Mouse (Mus musculus) embryonic stem cell, embryonic (primary cell): ENCODE measurements around the gene Lpcat1.

Source experiments
- CTCF ChIA-PET, 4 experiments: fragments of 300-600 bp in 2 of 4; fragments of 350-600 bp in 2 of 4; sonication (Branson Sonifier 250); formaldehyde crosslinking; loops; one replicate each; lab custom pipeline; 2022; ENCODE audit warnings: inconsistent platforms in 2 of 4; lab: Charles Lee
- POLR2A ChIA-PET, 4 experiments: fragments of 300-600 bp in 2 of 4; fragments of 350-600 bp in 2 of 4; sonication (Branson Sonifier 250); formaldehyde crosslinking; loops; one replicate each; lab custom pipeline; 2022; ENCODE audit warnings: antibody characterized with exemption in 4 of 4, inconsistent platforms in 1 of 4; lab: Charles Lee

The Lpcat1 gene

GRCm38 (mm10) chr13:73461551-73461950 is 5.4 kb upstream of the Lpcat1 start:
- ChIA-PET CTCF (no interaction called here), POLR2A (interaction anchor here in 2 of 4 experiments (1.0 to 1.2 kb wide), 3 partner anchors 8 to 42 kb away, joined by 3 read pairs; no protein-coding TSS in a partner anchor)

GRCm38 (mm10) chr13:73465156-73465555 is 1.8 kb upstream of the Lpcat1 start:
- ChIA-PET POLR2A (interaction anchor here in 3 of 4 experiments (1.1 to 4.1 kb wide), 4 partner anchors 10 to 134 kb away, joined by 3 to 25 read pairs (median 12); no protein-coding TSS in a partner anchor), CTCF (interaction anchor here in 2 of 4 experiments (0.6 to 1.1 kb wide), 2 partner anchors 40 to 52 kb away, joined by 3 read pairs; no protein-coding TSS in a partner anchor)

- CTCF ChIA-PET: interaction anchor here in 2 of 4 experiments (0.7 to 1.1 kb wide), 2 partner anchors 41 to 134 kb away, joined by 3 to 4 read pairs; no protein-coding TSS in a partner anchor
- POLR2A ChIA-PET: interaction anchor here (0.6 to 4.1 kb wide), 23 partner anchors 8 to 596 kb away, joined by 3 to 25 read pairs (median 4); partner anchors contain the start of genes Cep72 (in 1 of the 4) and Clptm1l (in 1 of the 4)
Measured at GRCm38 (mm10) chr13:73466411-73466810, 586 bp upstream of the Lpcat1 start.

- ChIA-PET CTCF (interaction anchor here in 2 of 4 experiments (0.6 to 1.1 kb wide), 2 partner anchors 123 to 252 kb away, joined by 3 read pairs; no protein-coding TSS in a partner anchor), POLR2A (interaction anchor here in 3 of 4 experiments (0.6 to 4.1 kb wide), 24 partner anchors 9 to 883 kb away, joined by 3 to 25 read pairs (median 5); partner anchors contain the start of genes Cep72 (in 1 of the 3) and Clptm1l (in 1 of the 3))
Measured at GRCm38 (mm10) chr13:73467421-73468237, 632 bp downstream of the Lpcat1 start.

GRCm38 (mm10) chr13:73468834-73469233 is 1.8 kb downstream of the Lpcat1 start:
- CTCF ChIA-PET: interaction anchor here in 2 of 4 experiments (0.5 to 0.7 kb wide), 2 partner anchors 9 to 139 kb away, joined by 3 read pairs; no protein-coding TSS in a partner anchor
- POLR2A ChIA-PET: interaction anchor here in 3 of 4 experiments (0.8 to 1.7 kb wide), 6 partner anchors 8 to 44 kb away, joined by 3 to 7 read pairs (median 4); no protein-coding TSS in a partner anchor

- POLR2A ChIA-PET: interaction anchor here in 3 of 4 experiments (0.8 to 1.7 kb wide), 10 partner anchors 8 to 156 kb away, joined by 3 to 7 read pairs (median 3); no protein-coding TSS in a partner anchor
- CTCF ChIA-PET: interaction anchor here in 2 of 4 experiments (0.5 to 0.7 kb wide), 2 partner anchors 8 to 140 kb away, joined by 3 read pairs; no protein-coding TSS in a partner anchor
Measured at GRCm38 (mm10) chr13:73469257-73469967, 2.4 kb downstream of the Lpcat1 start.

- POLR2A ChIA-PET: interaction anchor here in 2 of 4 experiments (0.8 to 1.9 kb wide), 7 partner anchors 10 to 126 kb away, joined by 3 to 7 read pairs (median 3); no protein-coding TSS in a partner anchor
Measured at GRCm38 (mm10) chr13:73472481-73472880, 5.5 kb downstream of the Lpcat1 start.

GRCm38 (mm10) chr13:73473746-73474145 is 6.7 kb downstream of the Lpcat1 start:
- CTCF ChIA-PET: interaction anchor here in 1 of 4 experiments (0.6 kb wide), 1 partner anchor 120 kb away, joined by 3 read pairs; no protein-coding TSS in a partner anchor

More at GRCm38 (mm10) chr13:73472481-73472880, 5.5 kb downstream of the Lpcat1 start:
- CTCF ChIA-PET: interaction anchor here in 2 of 4 experiments (1.1 kb wide), 2 partner anchors 47 kb away, joined by 3 read pairs; no protein-coding TSS in a partner anchor

GRCm38 (mm10) chr13:73474163-73474562 is 7.2 kb downstream of the Lpcat1 start:
- CTCF ChIA-PET: interaction anchor here in 1 of 4 experiments (0.6 kb wide), 1 partner anchor 119 kb away, joined by 3 read pairs; no protein-coding TSS in a partner anchor
- POLR2A ChIA-PET: interaction anchor here in 3 of 4 experiments (1.0 to 1.9 kb wide), 4 partner anchors 11 to 72 kb away, joined by 3 to 5 read pairs (median 3); no protein-coding TSS in a partner anchor

More at GRCm38 (mm10) chr13:73473746-73474145, 6.7 kb downstream of the Lpcat1 start:
- POLR2A ChIA-PET: interaction anchor here in 3 of 4 experiments (1.1 to 1.9 kb wide), 3 partner anchors 12 to 72 kb away, joined by 3 to 5 read pairs (median 3); no protein-coding TSS in a partner anchor

- POLR2A ChIA-PET: interaction anchor here in 3 of 4 experiments (1.0 to 4.8 kb wide), 6 partner anchors 8 to 130 kb away, joined by 3 to 25 read pairs (median 3); partner anchors contain the start of gene Lpcat1 (in 2 of the 3)
- CTCF ChIA-PET: interaction anchor here in 3 of 4 experiments (0.6 to 1.1 kb wide), 4 partner anchors 28 to 150 kb away, joined by 3 to 15 read pairs (median 4); no protein-coding TSS in a partner anchor
Measured at GRCm38 (mm10) chr13:73475058-73475980, 8.3 kb downstream of the Lpcat1 start.

- POLR2A ChIA-PET: interaction anchor here in 2 of 4 experiments (1.0 to 4.8 kb wide), 8 partner anchors 9 to 131 kb away, joined by 3 to 25 read pairs (median 4); partner anchors contain the start of gene Lpcat1 (in 2 of the 2)
- CTCF ChIA-PET: interaction anchor here in 3 of 4 experiments (0.7 to 1.1 kb wide), 3 partner anchors 27 to 149 kb away, joined by 4 to 15 read pairs (median 4); no protein-coding TSS in a partner anchor
Measured at GRCm38 (mm10) chr13:73476259-73476658, 9.3 kb downstream of the Lpcat1 start.

GRCm38 (mm10) chr13:73476796-73477195 is 9.8 kb downstream of the Lpcat1 start:
- ChIA-PET CTCF (interaction anchor here in 1 of 4 experiments (1.1 to 1.4 kb wide), 2 partner anchors 26 to 51 kb away, joined by 5 to 6 read pairs; no protein-coding TSS in a partner anchor), POLR2A (interaction anchor here in 3 of 4 experiments (0.7 to 4.8 kb wide), 11 partner anchors 8 to 38 kb away, joined by 3 to 25 read pairs (median 3); partner anchors contain the start of gene Lpcat1 (in 3 of the 3))

- CTCF ChIA-PET: interaction anchor here in 2 of 4 experiments (0.5 to 1.4 kb wide), 4 partner anchors 9 to 52 kb away, joined by 3 to 6 read pairs (median 4); no protein-coding TSS in a partner anchor
- POLR2A ChIA-PET: interaction anchor here in 2 of 4 experiments (0.7 to 4.8 kb wide), 8 partner anchors 9 to 39 kb away, joined by 3 to 25 read pairs (median 4); partner anchors contain the start of gene Lpcat1 (in 1 of the 2)
Measured at GRCm38 (mm10) chr13:73477841-73478240, 10.8 kb downstream of the Lpcat1 start.

- ChIA-PET POLR2A (interaction anchor here in 1 of 4 experiments (1.0 kb wide), 1 partner anchor 25 kb away, joined by 3 read pairs; no protein-coding TSS in a partner anchor), CTCF (interaction anchor here in 2 of 4 experiments (0.7 to 1.7 kb wide), 2 partner anchors 20 to 31 kb away, joined by 3 to 6 read pairs; no protein-coding TSS in a partner anchor)
Measured at GRCm38 (mm10) chr13:73482476-73482875, 15.5 kb downstream of the Lpcat1 start.

GRCm38 (mm10) chr13:73483331-73483730 is 16.3 kb downstream of the Lpcat1 start:
- POLR2A ChIA-PET: interaction anchor here in 2 of 4 experiments (1.0 to 1.4 kb wide), 3 partner anchors 13 to 121 kb away, joined by 3 to 4 read pairs (median 3); no protein-coding TSS in a partner anchor
- CTCF ChIA-PET: interaction anchor here in 2 of 4 experiments (0.7 to 1.9 kb wide), 4 partner anchors 11 to 58 kb away, joined by 3 to 7 read pairs (median 4); no protein-coding TSS in a partner anchor
